Mouse (Mus musculus): ENCODE results near the gene Creb3l4.

DNA sequence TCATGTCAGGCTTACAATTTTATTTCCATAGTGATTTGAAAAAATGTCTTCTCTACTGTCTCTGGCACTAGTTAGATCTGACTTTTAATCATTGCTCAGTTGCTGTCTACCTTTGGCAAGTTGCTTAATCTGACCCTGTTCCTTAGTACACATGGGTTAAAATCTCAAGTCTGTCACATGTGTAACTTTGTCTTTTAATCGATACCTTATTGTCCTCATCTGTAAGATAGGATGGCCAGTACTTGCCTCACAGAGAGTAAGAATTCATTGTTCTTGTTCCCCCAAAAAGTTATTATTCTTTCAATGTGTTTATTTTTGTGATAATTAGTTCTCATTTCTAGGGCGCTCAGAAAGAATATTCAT, 48.7 kb upstream of the Creb3l4 start:
- TF ChIP-seq CTCF (IDR thresholded peaks at IDR 0.05; ENCODE audit: borderline replicate concordance, insufficient read depth, low read length) (no peak), POLR2A (IDR thresholded peaks at IDR 0.05; ENCODE audit: low read depth, low read length) (0 out of 2 replicates have a peak, but pooled peaks have one; percentile 12)
